Mouse (Mus musculus) heart, embryonic 16.5 days (tissue): ENCODE data around the gene Cdh4. TPM values are rescaled to one million over a fixed set of nuclear protein-coding genes. Genes with fewer than 3 reads are reported as not detected.

ENCODE experiments used
- ATAC-seq: fragments of 200-750 bp; cut with Nextera tagmentation; replicated peaks from 2 replicates; pipeline ENCODE4 v1.8.0; 2017; ENCODE audit warnings: moderate number of reproducible peaks; ENCODE audit not compliant: insufficient read depth, low FRiP score; ENCODE audit errors: extremely low read depth
- H3K27ac ChIP-seq: fragments of 300-500 bp; sonication (generic); 2 replicates; pipeline ENCODE4 v1.5.1; 2014; ENCODE audit warnings: mild to moderate bottlenecking, low read length, control low read depth, moderate library complexity
- H3K27me3 ChIP-seq: fragments of 300-500 bp; sonication (generic); 2 replicates; pipeline ENCODE4 v1.6.1; 2014; ENCODE audit warnings: low read length, mixed read lengths; ENCODE audit not compliant: control insufficient read depth, insufficient read depth
- H3K36me3 ChIP-seq: fragments of 300-500 bp; sonication (generic); 2 replicates; pipeline ENCODE4 v1.6.1; 2014; ENCODE audit not compliant: control insufficient read depth, insufficient read depth
- H3K4me1 ChIP-seq: fragments of 300-500 bp; sonication (generic); 2 replicates; pipeline ENCODE4 v1.6.1; 2014; ENCODE audit warnings: low read length, mixed read lengths; ENCODE audit not compliant: control insufficient read depth, insufficient read depth
- H3K4me2 ChIP-seq: fragments of 300-500 bp; sonication (generic); 2 replicates; pipeline ENCODE4 v1.6.1; 2014; ENCODE audit warnings: low read depth, mild to moderate bottlenecking, control low read depth, low read length
- H3K4me3 ChIP-seq: fragments of 300-500 bp; sonication (generic); 2 replicates; pipeline ENCODE4 v1.5.1; 2014; ENCODE audit warnings: mild to moderate bottlenecking, control low read depth, low read length
- H3K9ac ChIP-seq: fragments of 300-500 bp; sonication (generic); 2 replicates; pipeline ENCODE4 v1.6.1; 2014; ENCODE audit warnings: low read length, control low read depth
- H3K9me3 ChIP-seq: fragments of 300-500 bp; sonication (generic); replicated peaks from 2 replicates; pipeline ENCODE4 v1.6.1; 2016; ENCODE audit warnings: low read length; ENCODE audit not compliant: control insufficient read depth
- WGBS: fragments of 180-500 bp; shearing (Covaris S2); extraction: QIAGEN DNeasy Blood & Tissue Kit; methylation state at CpG from one replicate; pipeline ENCODE4 v1.1.7; 2014; 5-methylcytosine and 5-hydroxymethylcytosine counted together
- polyA plus RNA-seq: library from polyadenylated mRNA; unstranded; fragments of >200 nt; fragmentation: Nextera tagmentation; extraction: Ambion mirVana; gene quantifications from 2 replicates; pipeline ENCODE4 v1.2.1, GENCODE M21; 2015

Cdh4 gene
- polyA plus RNA-seq, 1 experiment from 2014 or later, result 6.5 TPM

GRCm38 (mm10) chr2:179790684-179791083, 348.5 kb downstream of the Cdh4 start:
- Histone ChIP-seq H3K27ac (no peak overlapping the region), H3K4me3 (no peak overlapping the region), H3K4me2 (no peak overlapping the region), H3K27me3 (no peaks in the 10 kb centered on the region), H3K9me3 (no peaks in the 10 kb centered on the region), H3K36me3 (no peaks in the 10 kb centered on the region), H3K4me1 (peaks cover 14% of the 10 kb centered on the region), H3K9ac (no peak overlapping the region)
- 70% methylated on average over 3 of the region's 3 CpGs for WGBS
- ATAC-seq, result no peak

GRCm38 (mm10) chr2:179792426-179793133, 350.3 kb downstream of the Cdh4 start:
- WGBS, result 36% methylated on average over 13 of the region's 13 CpGs
- no peaks in the 10 kb centered on the region for H3K9me3 ChIP-seq
- no peaks in the 10 kb centered on the region for H3K36me3 ChIP-seq
- ATAC-seq, result no peak; the same call in 1 of the 2 replicates
- no peak overlapping the region for H3K4me3 ChIP-seq
- 0 out of 2 replicates have a peak overlapping the region, but pooled peaks have one; percentile 7 for H3K9ac ChIP-seq
- peaks cover 14% of the 10 kb centered on the region for H3K4me1 ChIP-seq
- H3K27me3 ChIP-seq, result no peaks in the 10 kb centered on the region
- peak overlapping the region; percentile 82 for H3K27ac ChIP-seq
- H3K4me2 ChIP-seq, result no peak overlapping the region

- Histone ChIP-seq H3K27me3 (no peaks in the 10 kb centered on the region), H3K9me3 (no peaks in the 10 kb centered on the region), H3K4me2 (no peak overlapping the region), H3K27ac (no peak overlapping the region), H3K36me3 (no peaks in the 10 kb centered on the region), H3K9ac (no peak overlapping the region), H3K4me3 (no peak overlapping the region), H3K4me1 (peaks cover 14% of the 10 kb centered on the region)
- WGBS, result 70% methylated on average over 1 of the region's 1 CpGs
- ATAC-seq, result no peak
These were observed 352.1 kb downstream of the Cdh4 start for GRCm38 (mm10) chr2:179794354-179794753.

- no peak for ATAC-seq
- Histone ChIP-seq H3K4me1 (peaks cover 19% of the 10 kb centered on the region), H3K9ac (no peak overlapping the region), H3K4me2 (no peak overlapping the region), H3K27ac (no peak overlapping the region), H3K9me3 (no peaks in the 10 kb centered on the region), H3K36me3 (no peaks in the 10 kb centered on the region), H3K27me3 (no peaks in the 10 kb centered on the region), H3K4me3 (no peak overlapping the region)
- 78% methylated on average over 12 of the region's 12 CpGs for WGBS
These were observed 353.2 kb downstream of the Cdh4 start for GRCm38 (mm10) chr2:179795452-179795851.

GRCm38 (mm10) chr2:179799906-179800532, 357.8 kb downstream of the Cdh4 start:
- Histone ChIP-seq H3K27ac (no peak overlapping the region), H3K4me1 (peaks cover 13% of the 10 kb centered on the region), H3K4me2 (no peak overlapping the region), H3K4me3 (no peak overlapping the region), H3K27me3 (no peaks in the 10 kb centered on the region), H3K36me3 (no peaks in the 10 kb centered on the region), H3K9ac (no peak overlapping the region), H3K9me3 (no peaks in the 10 kb centered on the region)
- WGBS, result 72% methylated on average over 19 of the region's 19 CpGs
- no peak for ATAC-seq

GRCm38 (mm10) chr2:179801042-179801441, 358.8 kb downstream of the Cdh4 start:
- H3K4me2 ChIP-seq, result no peak overlapping the region
- WGBS, result 42% methylated on average over 7 of the region's 7 CpGs
- no peaks in the 10 kb centered on the region for H3K27me3 ChIP-seq
- H3K4me1 ChIP-seq, result peaks cover 13% of the 10 kb centered on the region
- no peaks in the 10 kb centered on the region for H3K9me3 ChIP-seq
- ATAC-seq, result 0 out of 2 replicates have a peak, but pooled peaks have one; percentile 12
- peak overlapping the region; percentile 47; the same call in 1 of the 2 replicates for H3K27ac ChIP-seq
- no peak overlapping the region for H3K9ac ChIP-seq
- no peak overlapping the region for H3K4me3 ChIP-seq
- H3K36me3 ChIP-seq, result no peaks in the 10 kb centered on the region

GRCm38 (mm10) chr2:179802411-179802810, 360.2 kb downstream of the Cdh4 start:
- no peak for ATAC-seq
- Histone ChIP-seq H3K27me3 (no peaks in the 10 kb centered on the region), H3K36me3 (no peaks in the 10 kb centered on the region), H3K9ac (no peak overlapping the region), H3K27ac (no peak overlapping the region), H3K4me2 (no peak overlapping the region), H3K4me3 (no peak overlapping the region), H3K9me3 (no peaks in the 10 kb centered on the region), H3K4me1 (peaks cover 13% of the 10 kb centered on the region)
- WGBS, result 76% methylated on average over 1 of the region's 1 CpGs

GRCm38 (mm10) chr2:179811086-179811485, 368.9 kb downstream of the Cdh4 start:
- ATAC-seq, result no peak
- Histone ChIP-seq H3K4me2 (no peak overlapping the region), H3K27me3 (no peaks in the 10 kb centered on the region), H3K9ac (no peak overlapping the region), H3K4me3 (no peak overlapping the region), H3K9me3 (no peaks in the 10 kb centered on the region), H3K36me3 (no peaks in the 10 kb centered on the region), H3K4me1 (no peaks in the 10 kb centered on the region), H3K27ac (no peak overlapping the region)
- WGBS, result 79% methylated on average over 5 of the region's 5 CpGs

- no peak overlapping the region for H3K27ac ChIP-seq
- H3K9ac ChIP-seq, result no peak overlapping the region
- no peaks in the 10 kb centered on the region for H3K9me3 ChIP-seq
- no peaks in the 10 kb centered on the region for H3K27me3 ChIP-seq
- no peak overlapping the region for H3K4me2 ChIP-seq
- 59% methylated on average over 11 of the region's 11 CpGs for WGBS
- no peaks in the 10 kb centered on the region for H3K4me1 ChIP-seq
- ATAC-seq, result no peak
- H3K4me3 ChIP-seq, result no peak overlapping the region
- H3K36me3 ChIP-seq, result no peaks in the 10 kb centered on the region
These were observed 371.0 kb downstream of the Cdh4 start for GRCm38 (mm10) chr2:179813035-179813827.
